18 mouse cellular contexts compared by ENCODE assay signal in genomic region chr8:128017171-128017570, GRCm38 (mm10).
"Had no signal": no experiment of that assay in that cellular context is flagged by ENCODE, and none has a peak within 500 bp of the region (broad histone marks: within the 10 kb centered on the region; RNA-seq: fewer than 3 reads in every experiment).

No protein-coding gene starts in this region.

- H3K27ac ChIP-seq: midbrain, embryonic 10.5 days; midbrain, embryonic 12.5 days; neural tube, embryonic 13.5 days; neural tube, embryonic 15.5 days; stomach, embryonic 15.5 days; stomach, postnatal 0 days had no signal

- H3K9ac ChIP-seq: lung, embryonic 14.5 days; midbrain, embryonic 12.5 days; neural tube, embryonic 13.5 days; neural tube, embryonic 15.5 days; stomach, embryonic 15.5 days had no signal

- H3K4me1 ChIP-seq: midbrain, embryonic 10.5 days; midbrain, embryonic 12.5 days; neural tube, embryonic 15.5 days; stomach, embryonic 15.5 days had no signal

- H3K4me3 ChIP-seq: midbrain, embryonic 10.5 days; midbrain, embryonic 12.5 days; myocyte; neural tube, embryonic 13.5 days; neural tube, embryonic 15.5 days; stomach, embryonic 15.5 days had no signal

- H3K27me3 ChIP-seq: midbrain, embryonic 12.5 days; neural tube, embryonic 13.5 days; neural tube, embryonic 15.5 days; stomach, embryonic 15.5 days had no signal

- H3K9me3 ChIP-seq: midbrain, embryonic 10.5 days; midbrain, embryonic 12.5 days; neural tube, embryonic 13.5 days; neural tube, embryonic 15.5 days; stomach, embryonic 15.5 days had no signal

- H3K4me2 ChIP-seq: lung, embryonic 14.5 days; midbrain, embryonic 12.5 days; neural tube, embryonic 13.5 days; neural tube, embryonic 15.5 days; stomach, embryonic 15.5 days had no signal

- DNase-seq: lung, embryonic 14.5 days; lung, postnatal 10 days; lung, postnatal 4 days; midbrain, embryonic 14.5 days; retina, postnatal 1 day; right cerebral cortex, adult 18-20 months; right cerebral cortex, postnatal 25 days; thymus, adult 2 months; thymus, postnatal 25 days; thymus, postnatal 4 days had no signal

- ATAC-seq: midbrain, embryonic 16.5 days had no signal

- H3K36me3 ChIP-seq: midbrain, embryonic 10.5 days; midbrain, embryonic 12.5 days; neural tube, embryonic 13.5 days; neural tube, embryonic 15.5 days; stomach, embryonic 15.5 days had no signal
